Mouse (Mus musculus) olfactory bulb, adult 2 months (tissue): ENCODE data around the gene Gm28778.

Experiments used
- CTCF ChIP-seq: fragments of 200-500 bp; IDR thresholded peaks from 2 replicates; pipeline ENCODE4 v1.5.1; 2012; ENCODE audit warnings: low read depth, mild to moderate bottlenecking, low read length, moderate library complexity; ENCODE audit not compliant: insufficient read depth
- POLR2A ChIP-seq: fragments of 200-500 bp; IDR thresholded peaks from 2 replicates; pipeline ENCODE4 v1.6.1; 2012; ENCODE audit warnings: mild to moderate bottlenecking, low read depth, low read length, moderate library complexity; ENCODE audit not compliant: insufficient read depth

- TF ChIP-seq POLR2A (peak; percentile 93), CTCF (no peak)
Observed at GRCm38 (mm10) chr1:53312989-53313967, 16.4 kb downstream of the Gm28778 start, which contains the start of gene Osgepl1.
